Mouse (Mus musculus) urinary bladder, postnatal 25 days (tissue): ENCODE results near the gene Cox8a.

ENCODE experiments used
- DNase-seq: peaks from one replicate; pipeline ENCODE4 v3.0.0; 2022; ENCODE audit warnings: low spot score

Gene Cox8a

GRCm38 (mm10) chr19:7223488-7223887, 6.1 kb upstream of the Cox8a start:
- no peak for DNase-seq

GRCm38 (mm10) chr19:7222196-7222595, 4.8 kb upstream of the Cox8a start:
- DNase-seq = no peak

DNA sequence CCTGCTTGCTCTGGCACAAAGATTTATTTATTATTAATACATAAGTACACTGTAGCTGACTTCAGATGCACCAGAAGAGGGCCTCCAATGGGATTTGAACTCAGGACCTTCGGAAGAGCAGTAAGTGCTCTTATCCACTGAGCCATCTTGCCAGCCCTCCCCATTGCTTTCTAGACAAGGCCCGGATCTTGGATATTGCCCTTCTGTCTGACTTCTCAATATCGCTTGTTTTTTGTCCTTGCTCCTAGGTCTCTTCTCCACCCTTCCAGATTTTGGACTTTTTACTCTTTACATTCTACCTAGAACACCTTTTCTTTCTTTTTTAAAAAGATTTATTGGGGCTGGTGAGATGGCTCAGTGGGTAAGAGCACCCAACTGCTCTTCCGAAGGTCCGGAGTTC, 1.3 kb upstream of the Cox8a start:
- DNase-seq = no peak

DNA sequence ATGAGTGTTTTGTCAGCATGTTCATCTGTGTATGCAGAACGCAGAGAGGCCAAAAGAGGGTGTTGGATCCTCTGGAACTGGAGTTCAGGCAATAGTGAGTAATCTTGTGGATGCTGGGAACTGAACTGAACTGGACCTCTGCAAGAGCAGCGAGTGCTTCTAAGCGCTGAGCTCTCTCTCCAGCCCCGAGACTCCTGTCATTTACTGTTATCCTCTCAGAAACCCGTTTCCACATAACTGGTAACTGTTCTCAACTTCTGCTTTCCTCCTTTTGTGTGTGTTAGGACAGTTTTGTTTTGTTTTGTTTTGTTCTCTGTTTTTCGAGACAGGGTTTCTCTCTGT, 481 bp upstream of the Cox8a start:
- DNase-seq = no peak

GRCm38 (mm10) chr19:7214484-7214883, 2.9 kb downstream of the Cox8a start:
- DNase-seq = no peak

DNA sequence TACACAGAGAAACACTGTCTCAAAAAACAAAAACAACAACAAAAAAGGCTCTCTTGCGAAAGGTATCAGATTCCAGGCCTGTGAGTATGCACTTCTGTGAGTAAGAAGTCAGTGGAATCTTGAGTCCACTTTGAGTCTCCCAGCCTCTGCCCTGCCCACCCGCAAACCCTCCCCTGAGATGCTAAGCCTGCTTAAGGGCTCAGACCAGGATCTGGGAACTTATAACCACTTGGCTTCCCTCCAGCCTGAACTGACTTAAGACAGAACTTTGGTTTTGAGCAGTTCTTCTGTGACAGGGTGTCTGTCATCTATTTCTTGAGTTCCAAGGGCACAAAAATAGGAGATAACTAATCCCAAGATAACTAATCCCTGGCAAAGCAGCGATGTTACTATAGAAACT, 4.4 kb downstream of the Cox8a start:
- DNase-seq = no peak

GRCm38 (mm10) chr19:7212216-7212615, 5.2 kb downstream of the Cox8a start:
- DNase-seq = no peak

DNA sequence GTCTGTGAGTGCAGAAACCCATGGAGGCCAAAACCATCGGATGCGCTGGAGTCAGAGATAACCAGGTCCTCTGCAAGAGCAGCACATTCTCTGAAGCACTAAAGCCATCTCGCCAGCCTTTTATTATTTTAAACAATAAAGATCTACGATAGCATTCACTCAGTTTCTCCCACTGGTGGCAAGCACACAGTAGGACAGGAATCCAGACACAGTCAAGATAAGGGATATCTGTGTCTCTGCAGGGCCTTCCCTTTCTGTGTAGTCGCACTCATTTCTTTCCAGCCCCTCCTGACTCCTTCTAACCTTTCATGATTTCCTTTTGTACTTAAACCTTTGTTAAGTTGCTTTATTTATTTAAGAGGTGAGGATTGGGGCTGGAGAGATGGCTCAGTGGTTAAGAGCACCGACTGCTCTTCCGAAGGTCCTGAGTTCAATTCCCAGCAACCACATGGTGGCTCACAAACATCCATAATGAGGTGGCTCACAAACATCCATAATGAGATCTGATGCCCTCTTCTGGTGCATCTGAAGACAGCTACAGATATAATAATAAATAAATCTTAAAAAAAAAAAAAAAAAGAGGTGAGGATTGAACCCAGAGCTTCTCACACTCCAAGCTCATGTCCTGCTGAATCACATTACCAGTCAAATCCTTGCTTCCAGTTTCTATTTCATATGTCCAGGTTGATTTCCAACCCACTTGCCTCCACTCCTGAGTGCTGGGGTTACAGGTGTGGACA, 7.3 kb downstream of the Cox8a start:
- no peak for DNase-seq

GRCm38 (mm10) chr19:7205753-7206736, 11.4 kb downstream of the Cox8a start, which contains the start of gene Otub1:
Gene Otub1 (minus strand): TSS chr19:7206316.
- peak; percentile 91 for DNase-seq

- no peak for DNase-seq
These were observed 12.1 kb downstream of the Cox8a start for GRCm38 (mm10) chr19:7205326-7205725.

DNA sequence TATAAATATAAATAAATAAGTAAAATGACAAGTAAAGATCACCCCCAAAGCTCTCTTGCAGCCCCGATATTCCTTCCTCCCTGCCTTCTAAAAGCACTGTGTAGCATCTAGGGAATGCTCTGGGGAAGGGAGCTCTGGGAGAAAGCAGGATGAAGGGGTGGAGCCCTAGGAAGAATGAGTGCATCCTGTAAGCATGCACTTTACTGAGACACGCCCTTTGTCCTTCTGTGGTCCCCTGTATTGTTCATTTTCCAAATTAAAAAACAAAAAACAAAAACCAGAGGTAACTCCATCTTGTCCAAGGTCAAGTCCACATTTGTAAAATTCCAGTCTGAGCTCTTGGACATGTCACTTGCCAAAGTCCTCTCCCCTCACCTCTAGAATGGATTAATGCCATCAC, 12.5 kb downstream of the Cox8a start:
- DNase-seq = no peak

DNA sequence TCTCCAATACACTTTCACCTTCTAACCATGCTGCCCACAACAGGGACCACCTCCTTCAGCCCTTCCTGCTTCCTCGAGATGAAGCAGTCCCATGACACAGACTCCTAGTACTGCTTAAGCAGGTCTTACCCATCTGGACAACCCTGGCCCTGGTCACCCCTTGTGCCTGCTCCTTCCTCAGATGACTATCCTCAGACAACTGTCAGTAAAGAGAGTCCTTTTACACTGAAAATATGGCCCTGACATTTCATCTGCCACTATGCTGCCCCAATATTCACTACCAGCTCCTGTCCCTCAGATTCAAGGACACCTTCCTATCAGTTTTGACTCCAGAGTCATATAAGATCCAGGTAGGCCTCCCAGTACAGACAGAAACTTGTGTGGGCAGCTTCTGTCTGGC, 17.0 kb downstream of the Cox8a start:
- no peak for DNase-seq

DNA sequence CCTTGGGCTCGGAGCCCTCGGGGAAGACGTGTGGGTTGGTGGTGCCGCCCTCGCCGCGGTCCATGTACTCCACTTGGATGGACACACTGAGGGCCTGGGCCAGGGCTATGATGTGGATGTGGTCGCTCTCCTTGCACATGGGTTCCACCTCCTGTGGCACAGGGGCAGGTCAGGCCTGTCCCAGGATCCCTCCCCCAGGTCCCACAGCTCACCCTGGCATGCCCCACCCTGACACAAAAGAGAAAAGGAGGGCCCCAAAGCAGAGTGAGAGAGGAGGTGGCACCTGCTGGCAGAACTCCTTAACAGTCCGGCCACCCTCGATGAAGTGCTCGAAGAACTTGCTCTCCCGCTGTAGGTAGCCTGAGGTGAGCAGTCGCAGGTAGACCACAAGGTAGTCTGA, 18.3 kb downstream of the Cox8a start:
- DNase-seq = no peak

GRCm38 (mm10) chr19:7197445-7197844, 20.0 kb downstream of the Cox8a start:
- no peak for DNase-seq

DNA sequence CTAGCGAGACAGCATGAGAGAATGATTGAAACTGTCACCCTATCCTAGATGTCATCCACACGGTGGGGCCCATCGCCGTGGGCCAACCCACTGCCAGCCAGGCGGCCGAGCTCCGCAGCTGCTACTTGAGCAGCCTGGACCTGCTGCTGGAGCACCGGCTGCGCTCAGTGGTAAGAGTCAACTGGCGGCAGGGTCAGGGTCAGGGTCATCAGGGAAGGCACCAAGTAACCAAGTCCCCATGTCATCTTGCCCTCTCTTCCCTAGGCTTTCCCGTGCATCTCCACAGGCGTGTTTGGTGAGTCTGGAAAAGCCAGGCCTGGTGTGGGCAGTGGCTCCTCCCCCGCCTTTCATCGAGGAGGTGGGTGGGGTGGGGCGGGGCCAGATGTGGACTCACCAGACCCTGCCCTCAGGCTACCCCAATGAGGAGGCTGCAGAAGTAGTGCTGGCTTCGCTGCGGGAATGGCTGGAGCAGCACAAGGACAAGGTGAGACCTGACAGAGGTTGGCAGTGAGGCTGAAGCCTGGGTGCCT, 20.6 kb downstream of the Cox8a start:
- no peak for DNase-seq

GRCm38 (mm10) chr19:7195900-7196728, 21.3 kb downstream of the Cox8a start:
- peak; percentile 65 for DNase-seq

- DNase-seq = no peak
These were observed 24.9 kb downstream of the Cox8a start for GRCm38 (mm10) chr19:7192561-7192967.

DNA sequence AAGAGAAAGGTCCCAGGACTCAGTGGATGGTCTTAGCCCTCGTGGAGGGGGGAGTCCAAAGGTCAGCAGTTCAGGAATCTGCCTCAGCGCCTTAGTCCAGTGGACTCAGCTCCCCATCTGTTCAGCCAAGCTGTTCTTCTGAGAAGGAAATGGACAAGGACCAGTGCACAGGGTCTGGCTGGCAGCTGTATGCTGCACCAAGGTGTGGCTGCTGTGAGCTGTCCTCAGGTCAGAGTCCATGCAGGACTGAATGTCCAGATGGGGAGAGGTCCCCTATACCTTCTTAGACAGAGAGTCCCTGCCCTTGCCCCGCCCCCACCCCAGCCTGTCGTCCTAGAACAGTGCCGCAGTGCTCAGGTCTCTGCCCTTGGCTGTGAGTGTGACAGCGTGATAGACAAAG, 25.8 kb downstream of the Cox8a start:
- no peak for DNase-seq

GRCm38 (mm10) chr19:7190986-7191385, 26.4 kb downstream of the Cox8a start:
- no peak for DNase-seq

- DNase-seq = no peak
These were observed 28.4 kb downstream of the Cox8a start for GRCm38 (mm10) chr19:7189026-7189425.

DNA sequence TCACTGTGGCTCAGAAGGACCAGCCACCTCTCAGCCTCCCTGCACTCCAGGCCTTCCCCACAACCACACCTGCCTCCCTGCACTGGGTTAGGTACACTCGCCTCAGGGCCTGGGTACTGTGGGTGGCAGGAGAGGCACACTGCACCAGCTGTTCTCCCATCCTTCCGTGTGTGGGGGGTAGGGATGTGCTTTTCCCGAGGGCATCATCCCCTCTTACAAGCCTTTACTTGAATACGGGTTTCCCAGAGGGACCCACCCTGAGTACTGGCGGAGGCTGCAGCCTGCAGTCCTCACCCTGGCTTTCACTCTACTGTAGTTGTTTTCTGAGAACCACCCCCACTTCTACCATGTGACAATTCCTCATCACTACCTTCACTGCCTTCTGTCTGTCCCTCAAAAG, 30.3 kb downstream of the Cox8a start:
- no peak for DNase-seq

DNA sequence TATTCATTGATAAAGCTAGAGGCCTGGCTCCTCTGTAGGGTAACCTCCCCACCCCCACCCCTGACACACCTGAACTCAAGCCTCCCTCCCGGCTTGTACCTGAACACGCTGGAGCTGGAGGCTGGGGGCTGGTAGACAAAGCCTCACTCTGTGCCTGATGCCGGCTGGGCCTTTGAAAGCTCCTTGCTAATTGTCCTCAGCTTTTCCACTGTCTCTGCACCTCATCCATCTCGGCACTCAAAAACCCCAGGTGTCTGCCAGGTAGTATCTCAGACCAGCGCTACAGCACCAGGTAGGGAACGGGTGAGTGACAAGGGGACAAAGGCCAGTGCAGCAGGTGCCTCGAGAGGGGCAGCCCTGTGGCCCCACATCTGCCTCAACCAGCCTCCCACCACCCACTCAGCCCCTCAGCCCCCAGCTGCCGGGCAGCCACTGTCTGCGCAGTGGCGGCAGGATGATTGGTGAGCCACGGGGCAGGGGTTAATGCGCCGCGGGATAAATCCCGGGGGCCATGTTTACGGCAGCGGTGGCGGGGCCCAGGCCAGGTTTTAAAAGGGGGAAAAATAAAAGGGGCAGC, 31.6 kb downstream of the Cox8a start:
- DNase-seq = no peak
